Mouse (Mus musculus): ENCODE results near the gene Sec14l4.

Sec14l4 gene

DNA sequence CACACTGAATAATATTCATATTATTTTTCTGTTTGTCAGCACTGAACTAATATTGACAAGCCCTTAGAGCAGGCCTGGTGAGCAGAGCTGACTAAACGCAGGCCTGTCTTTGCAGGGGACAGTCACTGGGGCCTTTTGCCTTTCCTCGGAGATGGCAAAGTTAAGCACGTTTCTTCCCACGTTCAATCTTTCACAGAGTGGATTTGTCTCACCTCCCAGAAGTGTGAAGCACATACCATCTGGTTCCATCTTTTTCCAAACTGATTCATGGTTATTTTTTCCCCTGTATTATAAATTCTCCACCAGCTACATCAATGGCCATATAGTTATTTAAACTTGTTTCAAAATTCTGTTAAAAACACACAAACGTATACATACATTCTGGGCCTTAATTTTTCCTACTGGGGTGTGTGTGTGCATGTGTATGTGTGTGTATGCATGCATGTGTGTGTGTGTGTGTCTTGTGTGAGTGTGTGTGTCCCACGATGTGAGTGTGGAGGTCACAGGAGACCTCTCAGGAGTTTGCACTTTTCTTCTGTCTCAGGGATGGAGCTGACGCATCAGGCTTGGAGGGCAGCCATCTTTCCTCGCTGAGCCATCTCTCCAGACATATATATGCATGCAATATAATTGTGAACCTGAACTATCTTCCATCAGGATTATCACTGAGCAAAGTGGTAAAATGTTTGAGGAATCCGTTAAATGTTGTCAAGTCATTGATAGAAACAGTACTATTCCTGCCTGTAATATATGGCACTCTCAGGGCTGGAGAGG, 3.5 kb upstream of the Sec14l4 start:
- DNase-seq (ENCODE audit: low read depth, low spot score): no peak

DNA sequence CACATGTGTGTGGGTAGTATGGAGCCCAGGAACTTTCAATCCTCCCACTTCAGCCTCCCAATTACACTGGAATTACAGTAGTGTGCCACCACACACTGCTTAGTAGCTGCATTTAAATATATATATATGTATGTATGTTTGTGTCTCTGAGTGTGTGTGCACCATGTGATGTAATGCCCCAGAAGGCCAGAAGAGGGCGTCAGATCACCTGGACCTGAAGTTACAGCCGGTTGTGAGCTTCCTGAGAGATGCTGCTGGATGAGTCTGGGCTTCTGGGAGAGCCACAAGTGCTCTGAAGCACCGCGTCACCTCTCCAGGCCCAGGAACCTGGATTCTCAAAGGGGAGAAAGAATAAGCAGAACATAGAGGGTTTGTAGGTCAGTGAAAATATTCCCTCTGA, 1.9 kb upstream of the Sec14l4 start:
- DNase-seq (ENCODE audit: low read depth, low spot score): peak; percentile 73

DNA sequence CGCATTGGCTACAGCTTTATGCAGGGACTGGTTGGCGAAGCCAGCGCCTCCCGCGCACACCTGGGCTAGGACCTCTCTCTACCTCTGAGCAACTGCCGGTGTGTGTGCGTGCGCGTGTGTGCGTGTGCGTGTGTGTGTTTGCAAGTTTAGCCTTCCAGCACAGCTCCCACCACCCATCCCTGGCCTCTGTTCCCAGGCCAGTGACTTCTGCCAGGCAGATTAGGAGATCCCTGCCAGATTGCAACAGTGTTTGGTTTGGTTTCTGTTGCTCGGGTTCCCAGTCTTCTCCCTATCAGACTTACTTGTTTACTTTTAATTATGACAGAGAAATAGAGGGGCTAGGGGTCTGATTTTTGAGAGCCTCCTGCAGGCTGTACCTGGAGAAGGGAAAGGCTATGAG, 699 bp downstream of the Sec14l4 start:
- peak; percentile 36 for DNase-seq (ENCODE audit: low read depth, low spot score)

DNA sequence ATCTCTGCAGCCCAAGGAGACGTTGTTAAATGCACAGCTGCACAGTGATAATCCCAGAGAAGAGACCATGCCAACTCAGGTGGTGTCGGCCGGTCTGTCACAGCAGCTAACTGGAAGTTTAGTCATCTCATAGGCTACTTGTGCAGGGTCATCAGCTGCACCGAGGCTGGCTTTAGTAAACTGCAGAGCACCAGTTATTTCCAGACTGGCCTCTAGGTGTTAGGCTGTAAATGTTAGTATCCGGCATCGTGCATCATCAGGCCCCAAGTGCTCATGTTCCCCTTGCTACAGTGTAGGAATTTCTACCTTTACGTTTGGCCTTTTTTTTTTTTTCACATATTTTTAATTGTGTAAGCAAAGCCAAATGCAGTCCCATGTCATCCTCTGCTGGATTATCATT, 2.2 kb downstream of the Sec14l4 start:
- no peak for DNase-seq (ENCODE audit: low read depth, low spot score)

- no peak for DNase-seq (ENCODE audit: low read depth, low spot score)
These were observed 2.9 kb downstream of the Sec14l4 start for GRCm38 (mm10) chr11:4034169-4034568.

DNA sequence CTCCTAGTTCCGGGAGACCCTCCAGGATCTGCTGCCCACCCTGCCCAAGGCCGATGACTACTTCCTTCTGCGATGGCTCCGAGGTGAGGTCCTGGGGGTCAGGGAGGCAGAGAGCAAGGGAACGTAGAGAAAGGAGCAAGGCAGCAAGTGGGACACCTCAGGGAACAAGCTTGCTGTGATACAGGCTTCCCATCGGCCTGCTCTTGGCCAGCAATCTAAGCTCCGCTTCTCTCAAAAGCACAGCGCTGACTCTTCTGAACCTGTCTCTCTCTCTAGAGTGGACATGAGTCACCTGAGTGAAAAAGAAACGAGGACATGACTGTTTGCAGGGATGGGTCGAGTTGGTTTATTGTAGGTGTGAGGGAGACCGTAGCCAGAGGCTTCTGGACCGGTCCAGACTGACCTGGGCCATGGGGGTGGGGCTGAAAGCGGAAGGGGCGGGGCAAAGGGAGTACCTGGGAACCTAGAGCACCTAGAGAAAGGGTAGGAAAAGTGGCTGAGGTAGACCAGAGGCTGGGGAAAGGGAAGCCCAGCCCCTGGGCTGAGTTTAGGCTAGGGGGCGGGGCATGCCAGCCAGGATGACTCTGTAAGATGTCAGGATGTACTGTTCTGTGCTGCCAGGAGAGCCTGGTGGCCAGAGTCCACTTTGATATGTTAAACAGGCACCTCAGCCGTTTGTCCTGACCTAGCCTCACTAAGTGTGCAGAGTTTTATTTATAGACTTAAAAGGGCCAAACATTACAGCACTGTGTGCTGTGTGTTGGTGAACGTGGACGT, 4.0 kb downstream of the Sec14l4 start:
- DNase-seq (ENCODE audit: low read depth, low spot score): peak; percentile 66

DNA sequence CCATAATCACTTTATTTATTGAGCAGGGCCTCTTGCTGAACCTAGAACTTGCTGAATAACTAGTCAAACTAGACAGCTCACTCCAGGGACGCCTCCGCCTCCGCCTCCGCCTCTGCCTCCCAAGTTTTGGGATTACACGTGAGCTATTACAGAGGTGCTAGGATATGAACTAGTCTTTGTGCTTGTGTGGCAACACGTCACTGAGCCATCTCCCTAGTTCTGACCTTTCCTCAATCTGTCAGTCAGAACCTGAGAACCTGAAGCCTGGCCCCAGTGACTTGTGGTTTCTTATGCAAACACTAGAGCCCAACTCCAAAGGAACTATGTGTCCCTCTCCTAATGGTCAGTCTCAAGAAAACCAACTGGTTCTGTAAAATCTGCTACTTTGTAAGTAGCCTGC, 4.7 kb downstream of the Sec14l4 start:
- no peak for DNase-seq (ENCODE audit: low read depth, low spot score)

GRCm38 (mm10) chr11:4036365-4037084, 5.3 kb downstream of the Sec14l4 start:
- no peak for DNase-seq (ENCODE audit: low read depth, low spot score)

DNA sequence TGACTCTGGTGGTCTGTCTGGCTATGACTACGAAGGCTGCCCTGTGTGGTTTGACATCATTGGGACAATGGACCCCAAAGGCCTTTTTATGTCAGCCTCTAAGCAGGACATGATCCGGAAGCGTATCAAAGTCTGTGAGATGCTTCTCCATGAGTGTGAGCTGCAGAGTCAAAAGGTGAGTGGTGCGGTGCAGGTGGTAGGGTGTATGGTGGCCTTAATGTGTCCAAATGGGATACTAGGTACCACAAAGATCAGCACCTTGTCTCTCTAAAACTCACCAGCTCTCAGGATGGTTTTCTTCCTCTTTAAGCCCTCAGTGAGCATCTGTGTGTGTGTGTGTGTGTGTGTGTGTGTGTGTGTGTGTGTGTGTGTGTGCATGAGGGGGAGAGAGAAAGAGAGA, 8.7 kb downstream of the Sec14l4 start:
- DNase-seq (ENCODE audit: low read depth, low spot score): no peak

DNA sequence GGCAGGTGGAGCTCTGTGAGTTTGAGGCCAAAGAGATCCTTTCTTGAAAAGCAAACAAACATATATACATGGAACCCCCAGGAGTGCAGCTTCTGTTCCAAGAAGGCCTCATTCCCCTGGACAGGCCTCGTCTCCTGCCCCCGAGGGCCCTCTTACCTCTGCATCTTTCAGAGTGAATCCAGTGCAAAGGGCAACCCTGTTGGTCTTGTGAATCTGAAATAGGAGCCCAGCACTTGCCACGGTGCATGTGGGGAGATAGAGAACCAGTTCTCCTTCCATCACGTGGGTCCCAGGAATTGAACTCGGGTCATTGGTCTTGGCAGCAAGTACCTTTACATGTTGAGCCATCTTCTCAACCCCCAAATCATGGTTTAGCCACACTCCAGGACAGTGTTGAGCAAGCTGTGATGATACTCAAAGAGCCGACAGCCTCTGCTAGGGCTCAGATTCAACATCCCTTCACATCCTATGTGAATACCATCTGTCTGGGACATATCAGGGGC, 9.9 kb downstream of the Sec14l4 start:
- DNase-seq (ENCODE audit: low read depth, low spot score): no peak

DNA sequence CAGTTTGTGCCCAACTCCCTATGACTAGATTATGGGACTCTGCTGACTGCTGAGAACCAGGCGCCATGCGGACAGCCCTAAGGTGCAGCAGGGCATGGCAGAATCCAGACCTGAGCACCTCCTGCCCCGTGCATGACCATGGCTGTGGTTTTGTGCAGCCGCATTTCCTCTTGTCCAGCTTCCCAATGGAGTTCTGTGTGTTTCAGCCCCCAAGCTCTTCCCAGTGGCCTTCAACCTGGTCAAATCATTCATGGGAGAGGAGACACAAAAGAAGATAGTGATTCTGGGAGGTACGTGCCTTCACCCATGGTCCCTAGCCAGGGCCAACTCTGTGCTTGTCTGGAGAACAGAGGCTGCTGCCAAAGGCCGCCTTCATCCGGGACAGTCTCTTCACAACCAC, 11.8 kb downstream of the Sec14l4 start:
- DNase-seq (ENCODE audit: low read depth, low spot score): no peak

- no peak for DNase-seq (ENCODE audit: low read depth, low spot score)
These were observed 15.3 kb downstream of the Sec14l4 start for GRCm38 (mm10) chr11:4046526-4046925.

- no peak for DNase-seq (ENCODE audit: low read depth, low spot score)
These were observed 16.5 kb downstream of the Sec14l4 start for GRCm38 (mm10) chr11:4047766-4048165.

DNA sequence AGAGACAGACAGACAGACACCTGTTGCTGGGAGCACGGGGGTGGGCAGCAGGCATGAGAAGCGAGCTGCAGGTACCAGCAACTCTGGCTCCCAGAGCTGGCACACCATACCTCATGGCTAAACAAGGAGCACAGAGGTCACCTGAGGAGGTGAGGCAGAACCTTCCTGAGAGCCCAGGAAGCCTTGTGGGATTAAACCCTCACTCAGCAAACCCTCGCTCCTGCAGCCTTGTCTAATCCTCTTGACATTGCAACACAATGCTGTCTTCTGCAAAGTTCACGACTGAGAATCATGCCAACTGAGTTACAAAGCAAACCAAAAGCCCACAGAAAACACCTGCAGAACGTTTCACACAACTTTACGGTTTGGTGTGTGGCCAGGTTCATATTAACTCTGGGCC, 17.2 kb downstream of the Sec14l4 start:
- no peak for DNase-seq (ENCODE audit: low read depth, low spot score)

DNA sequence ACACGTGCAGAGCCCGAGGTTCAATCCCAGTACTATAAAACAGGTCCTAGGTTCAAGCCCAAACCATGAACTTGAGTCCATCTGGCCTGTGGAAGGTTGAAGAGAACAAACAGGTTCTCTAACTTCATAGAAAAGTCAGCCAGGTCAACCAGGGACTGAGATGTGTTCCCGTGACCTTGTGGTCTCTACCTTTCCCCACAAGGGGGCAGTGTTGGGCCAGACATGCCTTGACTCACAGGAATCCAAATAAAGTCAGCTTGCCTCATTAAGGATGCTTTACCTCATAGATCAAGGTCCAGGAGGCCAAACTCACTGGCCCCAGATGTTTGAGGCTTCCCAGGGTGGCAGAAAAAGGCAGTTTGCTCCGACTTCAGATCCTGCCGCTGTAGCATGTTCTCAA, 22.3 kb downstream of the Sec14l4 start:
- DNase-seq (ENCODE audit: low read depth, low spot score): peak; percentile 85

GRCm38 (mm10) chr11:4060866-4061575, 29.8 kb downstream of the Sec14l4 start:
- no peak for DNase-seq (ENCODE audit: low read depth, low spot score)

GRCm38 (mm10) chr11:4062523-4062922, 31.3 kb downstream of the Sec14l4 start:
- no peak for DNase-seq (ENCODE audit: low read depth, low spot score)

GRCm38 (mm10) chr11:4062981-4063380, 31.7 kb downstream of the Sec14l4 start:
- no peak for DNase-seq (ENCODE audit: low read depth, low spot score)

GRCm38 (mm10) chr11:4064627-4065122, 33.4 kb downstream of the Sec14l4 start, which contains the start of gene Sec14l3:
Gene Sec14l3, plus strand, starts transcription at chr11:4064841.
- no peak for DNase-seq (ENCODE audit: low read depth, low spot score)

DNA sequence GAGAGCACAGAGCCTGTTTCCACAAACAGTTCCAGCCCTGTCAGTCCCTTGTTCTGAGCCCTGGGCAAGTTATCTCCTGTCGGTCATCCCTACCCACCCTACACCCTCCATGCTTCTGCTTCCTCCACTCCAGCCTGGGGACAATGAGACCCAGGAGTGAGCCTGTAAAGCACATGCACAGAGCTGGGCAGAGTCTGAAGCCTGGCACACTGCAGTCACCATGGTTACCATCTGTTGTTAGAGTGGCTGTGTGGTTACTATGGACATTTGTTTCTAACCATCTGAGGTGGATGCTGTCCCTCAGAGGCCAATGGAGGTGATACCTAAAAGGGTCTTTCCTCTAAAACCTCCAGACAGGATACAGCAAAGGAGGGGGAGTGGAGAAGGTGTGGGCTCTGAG, 38.4 kb downstream of the Sec14l4 start:
- DNase-seq (ENCODE audit: low read depth, low spot score): no peak

GRCm38 (mm10) chr11:4076633-4077032, 45.4 kb downstream of the Sec14l4 start:
- peak; percentile 53 for DNase-seq (ENCODE audit: low read depth, low spot score)
